Mouse (Mus musculus) G1E (cell line): ENCODE measurements around the gene Phactr3.

ENCODE experiments used
- CTCF ChIP-seq: IDR thresholded peaks from 2 replicates; pipeline ENCODE4 v1.5.1; 2012; ENCODE audit warnings: low read depth, low read length, inconsistent platforms, mixed read lengths
- GATA1 ChIP-seq: IDR thresholded peaks from 2 replicates; pipeline ENCODE4 v1.6.1; 2012; ENCODE audit warnings: borderline replicate concordance, low read length, inconsistent platforms, mixed read lengths

DNA sequence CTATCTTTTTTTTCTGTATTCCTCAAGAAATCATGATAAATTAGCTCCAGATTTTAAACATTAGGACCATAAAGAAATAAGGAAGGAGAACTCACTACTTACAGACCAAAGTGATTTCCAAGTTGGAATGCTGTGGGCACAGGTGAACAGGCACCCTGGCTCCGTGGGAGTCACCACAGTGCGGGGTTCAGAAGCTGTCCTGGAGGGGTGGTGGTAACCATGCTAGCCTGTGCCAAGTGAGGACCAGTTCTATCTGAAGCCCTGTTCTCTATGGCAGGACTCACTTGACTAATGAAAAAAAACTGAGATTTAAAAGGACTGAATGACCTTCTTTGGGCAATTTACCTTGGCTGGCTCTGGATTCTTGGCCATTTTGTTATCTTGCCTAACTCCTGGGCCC, 10.9 kb downstream of the Phactr3 start:
- TF ChIP-seq CTCF (no peak), GATA1 (no peak)
